Mouse (Mus musculus) mouse trophoblast stem cell (cell line): ENCODE data around the gene Zfp629.

Experiments
- in situ Hi-C, 2 experiments: fragments of 300-500 bp; cut with MseI, MboI; formaldehyde crosslinking; loops; 2 replicates in 1 of 2; 3 replicates in 1 of 2; pipeline ENCODE4 v1.15.1; 2025

Zfp629 gene

DNA sequence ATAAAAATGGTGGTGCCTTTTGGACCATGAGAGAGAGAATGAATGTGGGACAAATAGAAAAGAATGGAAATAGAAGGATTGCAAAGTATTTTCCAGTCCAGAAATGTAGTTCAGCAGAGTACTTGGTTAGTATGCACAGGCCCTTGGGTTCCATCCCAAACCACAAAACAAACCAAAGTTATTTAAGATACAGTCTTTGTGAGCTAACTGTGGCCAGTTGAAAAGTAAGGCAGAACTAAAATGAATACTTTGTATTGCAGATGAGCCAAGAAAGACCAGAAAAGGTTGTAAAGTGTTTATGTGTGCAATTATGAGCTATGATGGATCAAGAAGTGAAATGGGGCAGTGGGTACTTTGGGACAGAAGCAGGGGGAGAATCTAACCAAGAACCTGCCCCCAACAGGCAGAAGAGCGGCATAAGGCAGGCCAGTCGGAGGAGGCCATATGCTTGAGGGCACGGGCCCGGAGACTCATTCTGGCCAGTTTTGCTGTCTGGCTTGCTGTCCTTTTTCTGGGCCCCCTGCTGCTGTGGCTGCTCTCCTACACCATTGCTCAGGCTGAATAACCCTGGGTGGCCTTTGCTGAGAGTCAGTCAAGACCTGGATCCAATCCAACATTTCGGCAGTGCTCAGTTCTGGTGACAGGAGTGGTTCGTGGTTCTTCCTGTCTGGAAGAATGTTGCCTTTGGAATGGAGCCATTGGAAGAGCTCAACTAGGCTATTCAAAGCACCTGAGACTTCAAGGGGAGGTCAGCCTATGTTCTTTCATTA is 51.0 kb downstream of the Zfp629 start:
- in situ Hi-C loops = no loop called here

DNA sequence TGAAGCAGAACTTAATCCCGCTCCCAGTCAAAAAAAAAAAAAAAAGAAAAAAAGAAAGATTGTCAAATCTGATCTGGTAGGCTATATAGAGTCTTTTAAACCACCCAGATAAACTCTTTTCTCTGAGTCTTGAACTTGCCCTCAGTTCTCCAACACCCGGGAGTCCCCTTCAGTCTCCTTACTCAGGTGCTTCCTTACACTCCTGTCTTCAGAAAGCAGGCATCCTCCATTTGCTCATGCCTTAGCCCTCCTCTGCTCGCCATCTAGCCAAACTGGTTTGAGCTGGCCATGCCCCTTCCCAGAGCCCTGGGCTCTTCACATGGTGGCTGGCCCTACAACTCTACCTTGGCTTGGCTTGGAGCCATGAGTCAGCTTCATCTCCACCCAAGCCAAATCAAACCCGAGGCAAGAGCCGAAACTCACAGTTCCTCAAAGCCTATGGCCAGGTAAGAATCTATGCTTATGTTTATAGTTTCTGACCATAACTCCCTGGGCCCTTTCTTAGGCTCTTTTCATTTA is 54.2 kb downstream of the Zfp629 start, which contains the start of gene Tmem265:
Tmem265 (plus strand) TSS at position 51 of the 519 bp plus-strand sequence.
- in situ Hi-C loops = no loop called here

GRCm38 (mm10) chr7:127560580-127560979 is 55.0 kb downstream of the Zfp629 start:
- in situ Hi-C loops = no loop called here
